Mouse (Mus musculus) MEL (cell line): ENCODE measurements at regions not wholly inside any gene's neighbourhood (a gene's known extent, or its start where the extent isn't known, plus 50 kb on each side); places are given as distances from the start of the nearest gene placed in this dataset.

Experiments used
- DNase-seq: peaks from one replicate; pipeline ENCODE4 v3.0.0; 2011; ENCODE audit warnings: low read depth, low spot score
- H3K27ac ChIP-seq: 2 replicates; pipeline ENCODE4 v1.5.1; 2012; ENCODE audit warnings: low read depth, mild to moderate bottlenecking, control low read depth, low read length, moderate library complexity; ENCODE audit not compliant: control insufficient read depth
- H3K27me3 ChIP-seq, 2 experiments: fragments of 150-350 bp in 1 of 2; sonication (generic) in 1 of 2; 2 replicates each; pipeline ENCODE4 v1.6.1; 2012; ENCODE audit warnings: low read length in 2 of 2, mild to moderate bottlenecking in 2 of 2, improper control_type of control experiment in 1 of 2, moderate library complexity in 1 of 2; ENCODE audit not compliant: insufficient read depth in 2 of 2, control insufficient read depth in 1 of 2
- H3K36me3 ChIP-seq, 2 experiments: 2 replicates each; pipeline ENCODE4 v1.6.1; 2012 to 2014; ENCODE audit warnings: low read length in 2 of 2, improper control_type of control experiment in 1 of 2, inconsistent platforms in 1 of 2, mild to moderate bottlenecking in 1 of 2; ENCODE audit not compliant: insufficient read depth in 2 of 2, control insufficient read depth in 1 of 2
- H3K4me1 ChIP-seq, 2 experiments: fragments of 150-350 bp in 1 of 2; sonication (generic) in 1 of 2; 2 replicates each; pipeline ENCODE4 v1.6.1; 2012; ENCODE audit warnings: low read length in 2 of 2, improper control_type of control experiment in 1 of 2, mild to moderate bottlenecking in 1 of 2; ENCODE audit not compliant: insufficient read depth in 2 of 2, control insufficient read depth in 1 of 2
- H3K4me3 ChIP-seq, 2 experiments: fragments of 150-350 bp in 1 of 2; sonication (generic) in 1 of 2; 2 replicates each; pipeline ENCODE4 v1.5.1; 2012; ENCODE audit warnings: low read depth in 2 of 2, low read length in 2 of 2, mild to moderate bottlenecking in 2 of 2, moderate library complexity in 2 of 2, control low read depth in 1 of 2, improper control_type of control experiment in 1 of 2; ENCODE audit not compliant: control insufficient read depth in 1 of 2, insufficient read depth in 1 of 2
- H3K79me2 ChIP-seq: 2 replicates; pipeline ENCODE4 v1.6.1; 2012; ENCODE audit warnings: mild to moderate bottlenecking, low read length, moderate library complexity; ENCODE audit not compliant: control insufficient read depth, poor library complexity, insufficient read depth
- H3K9ac ChIP-seq: 2 replicates; pipeline ENCODE4 v1.6.1; 2012; ENCODE audit warnings: low read depth, mild to moderate bottlenecking, control low read depth, low read length, moderate library complexity; ENCODE audit not compliant: control insufficient read depth, poor library complexity, severe bottlenecking
- H3K9me3 ChIP-seq: fragments of 150-350 bp; sonication (generic); replicated peaks from 2 replicates; pipeline ENCODE4 v1.6.1; 2012; ENCODE audit warnings: mild to moderate bottlenecking, low read length, improper control_type of control experiment, moderate library complexity; ENCODE audit not compliant: insufficient read depth
- BHLHE40 ChIP-seq: IDR thresholded peaks from 2 replicates; pipeline ENCODE4 v1.6.1; 2012; ENCODE audit warnings: low read depth, mild to moderate bottlenecking, inconsistent platforms, low read length, improper control_type of control experiment, borderline replicate concordance
- CHD1 ChIP-seq: IDR thresholded peaks from 2 replicates; pipeline ENCODE4 v1.6.1; 2012; ENCODE audit warnings: low read depth, mild to moderate bottlenecking, inconsistent platforms, low read length, improper control_type of control experiment
- ELF1 ChIP-seq: IDR thresholded peaks from 2 replicates; pipeline ENCODE4 v1.6.1; 2014; ENCODE audit warnings: low read depth, mild to moderate bottlenecking, inconsistent platforms, low read length, improper control_type of control experiment, moderate library complexity
- GABPA ChIP-seq: IDR thresholded peaks from 2 replicates; pipeline ENCODE4 v1.6.1; 2012; ENCODE audit warnings: low read depth, mild to moderate bottlenecking, inconsistent platforms, low read length, improper control_type of control experiment, moderate library complexity
- GATA1 ChIP-seq: IDR thresholded peaks from 2 replicates; pipeline ENCODE4 v1.6.1; 2011; ENCODE audit warnings: low read depth, low read length, improper control_type of control experiment
- JUND ChIP-seq: IDR thresholded peaks from 2 replicates; pipeline ENCODE4 v1.6.1; 2011; ENCODE audit warnings: low read depth, mild to moderate bottlenecking, improper control_type of control experiment, low read length
- MAFK ChIP-seq: IDR thresholded peaks from 2 replicates; pipeline ENCODE4 v1.6.1; 2011; ENCODE audit warnings: low read depth, mild to moderate bottlenecking, low read length, improper control_type of control experiment, borderline replicate concordance
- MAX ChIP-seq: IDR thresholded peaks from 2 replicates; pipeline ENCODE4 v1.6.1; 2011; ENCODE audit warnings: low read length, improper control_type of control experiment
- MEF2A ChIP-seq: IDR thresholded peaks from 2 replicates; pipeline ENCODE4 v1.6.1; 2014; ENCODE audit warnings: low read depth, mild to moderate bottlenecking, inconsistent platforms, low read length, improper control_type of control experiment; ENCODE audit not compliant: poor library complexity, insufficient replicate concordance, severe bottlenecking; ENCODE audit errors: extremely low read depth
- POLR2A ChIP-seq, 2 experiments: IDR thresholded peaks; 2 replicates each; pipeline ENCODE4 v1.6.1; 2011 to 2012; ENCODE audit warnings: low read length in 2 of 2, mild to moderate bottlenecking in 2 of 2, control low read depth in 1 of 2, improper control_type of control experiment in 1 of 2, low read depth in 1 of 2, moderate library complexity in 1 of 2; ENCODE audit not compliant: control insufficient read depth in 1 of 2, insufficient read depth in 1 of 2, poor library complexity in 1 of 2
- POLR2AphosphoS2 ChIP-seq: IDR thresholded peaks from 2 replicates; pipeline ENCODE4 v1.6.1; 2011; ENCODE audit warnings: low read length, improper control_type of control experiment
- RCOR1 ChIP-seq: IDR thresholded peaks from 2 replicates; pipeline ENCODE4 v1.6.1; 2012; ENCODE audit warnings: low read depth, mild to moderate bottlenecking, inconsistent platforms, low read length, improper control_type of control experiment
- TCF12 ChIP-seq: IDR thresholded peaks from 2 replicates; pipeline ENCODE4 v1.6.1; 2014; ENCODE audit warnings: low read depth, mild to moderate bottlenecking, inconsistent platforms, low read length, improper control_type of control experiment, moderate library complexity
- ZNF384 ChIP-seq: IDR thresholded peaks from 2 replicates; pipeline ENCODE4 v1.6.1; 2012; ENCODE audit warnings: low read depth, mild to moderate bottlenecking, inconsistent platforms, low read length, improper control_type of control experiment

- Histone ChIP-seq H3K27me3 (no peaks in the 10 kb centered on the region), H3K4me1 (no peaks in the 10 kb centered on the region), H3K9ac (no peak overlapping the region), H3K9me3 (no peaks in the 10 kb centered on the region), H3K27ac (no peak overlapping the region), H3K79me2 (no peaks in the 10 kb centered on the region), H3K4me3 (no peak overlapping the region), H3K36me3 (no peaks in the 10 kb centered on the region)
- TF ChIP-seq TCF12, result no peak
- no peak for DNase-seq
Observed at GRCm38 (mm10) chr13:42392701-42393100, 91.4 kb downstream of the Edn1 start.

GRCm38 (mm10) chr13:42394572-42394971 is 93.3 kb downstream of the Edn1 start:
- Histone ChIP-seq H3K4me1 (no peaks in the 10 kb centered on the region), H3K9me3 (no peaks in the 10 kb centered on the region), H3K36me3 (no peaks in the 10 kb centered on the region), H3K79me2 (no peaks in the 10 kb centered on the region), H3K27ac (no peak overlapping the region), H3K9ac (no peak overlapping the region), H3K4me3 (no peak overlapping the region), H3K27me3 (no peaks in the 10 kb centered on the region)
- no peak for DNase-seq
- TF ChIP-seq GATA1 (no peak), POLR2A (IDR thresholded peaks at IDR 0.05; ENCODE audit: control insufficient read depth in 1 of 2, insufficient read depth in 1 of 2, low read depth in 1 of 2, low read length in 2 of 2, poor library complexity in 1 of 2) (no peak), ELF1 (no peak), MEF2A (no peak), CHD1 (no peak), MAX (no peak), TCF12 (no peak), GABPA (no peak), BHLHE40 (no peak), JUND (no peak), MAFK (no peak)

GRCm38 (mm10) chr13:42401513-42401912 is 100.2 kb downstream of the Edn1 start:
- Histone ChIP-seq H3K27me3 (no peaks in the 10 kb centered on the region), H3K4me1 (no peaks in the 10 kb centered on the region), H3K9ac (no peak overlapping the region), H3K27ac (no peak overlapping the region), H3K9me3 (no peaks in the 10 kb centered on the region), H3K36me3 (no peaks in the 10 kb centered on the region), H3K79me2 (no peaks in the 10 kb centered on the region), H3K4me3 (no peak overlapping the region)
- TF ChIP-seq POLR2AphosphoS2 (no peak), RCOR1 (no peak), JUND (no peak), MAX (no peak), ZNF384 (no peak)
- no peak for DNase-seq
